Mouse (Mus musculus) heart, embryonic 15.5 days (tissue): Measurements from ENCODE around the gene Hsf4. TPM values are rescaled to one million over a fixed set of nuclear protein-coding genes. Genes with fewer than 3 reads are reported as not detected.
A peak's percentile ranks its signal among the peaks of the same experiment; 100 is the strongest.

Source experiments
- microRNA counts: library from miRNA; unstranded; fragments of <30 nt; microRNA quantifications from one replicate; lab custom pipeline; 2016
- microRNA-seq: library from miRNA; unstranded; fragments of <30 nt; microRNA quantifications from one replicate; pipeline ENCODE4, GENCODE M21; 2016
- polyA plus RNA-seq: library from polyadenylated mRNA; unstranded; fragments of >200 nt; fragmentation: Nextera tagmentation; extraction: Ambion mirVana; gene quantifications from 2 replicates; pipeline ENCODE4 v1.2.1, GENCODE M21; 2015

Hsf4 gene
- polyA plus RNA-seq, 1 experiment from 2014 or later: 0.13 TPM

MicroRNA genes within 50 kb of the gene (microRNA counts, 519-probe panel; counts per million panel counts)
- 2,436 counts per million, percentile 48 among the panel's probes with 10 or more counts for microRNA mmu-miR-328 (lab: Ali Mortazavi, UCI)

Small RNA genes lying within 50 kb of the gene (microRNA-seq; reads per million reads assigned to microRNA genes)
- gene Gm27320 (not detected), gene Mir328 (309 reads per million, percentile 66 among the genes with 10 or more reads in this experiment)

Other genes with a start within 250 kb of the Hsf4 start
- gene Ces3a, start 221.2 kb upstream of the Hsf4 start, polyA plus RNA-seq: not detected in 2 replicates
- gene Ces3b, start 186.0 kb upstream of the Hsf4 start, polyA plus RNA-seq: 0.22 and 0.23 TPM in 2 replicates
- not detected in 2 replicates for gene Ces4a, start 138.0 kb upstream of the Hsf4 start, polyA plus RNA-seq
- 39.2 and 40.1 TPM in 2 replicates for gene Cbfb, start 99.1 kb upstream of the Hsf4 start, polyA plus RNA-seq
- 17.7 and 19.6 TPM in 2 replicates for gene D230025D16Rik, start 44.7 kb upstream of the Hsf4 start, polyA plus RNA-seq
- 13.6 and 17.6 TPM in 2 replicates for gene B3gnt9, start 14.6 kb upstream of the Hsf4 start, polyA plus RNA-seq
- gene Tradd, start 5.2 kb upstream of the Hsf4 start, polyA plus RNA-seq: 17.9 and 24.0 TPM in 2 replicates
- 3.1 and 4.5 TPM in 2 replicates for gene Fbxl8, start 5.2 kb upstream of the Hsf4 start, polyA plus RNA-seq
- gene Nol3, start 6.3 kb downstream of the Hsf4 start, polyA plus RNA-seq: 3.8 and 4.7 TPM in 2 replicates
- 4.9 and 6.7 TPM in 2 replicates for gene 4931428F04Rik, start 20.1 kb downstream of the Hsf4 start, polyA plus RNA-seq
- 12.3 and 14.2 TPM in 2 replicates for gene Exoc3l, start 26.3 kb downstream of the Hsf4 start, polyA plus RNA-seq
- 38.3 and 61.5 TPM in 2 replicates for gene E2f4, start 27.9 kb downstream of the Hsf4 start, polyA plus RNA-seq
- gene Elmo3, start 35.8 kb downstream of the Hsf4 start, polyA plus RNA-seq: 2.3 and 4.6 TPM in 2 replicates
- 0.62 and 1.0 TPM in 2 replicates for gene Lrrc29, start 56.5 kb downstream of the Hsf4 start, polyA plus RNA-seq
- gene Tmem208, start 56.6 kb downstream of the Hsf4 start, polyA plus RNA-seq: 73.0 and 89.2 TPM in 2 replicates
- 1.4 and 2.3 TPM in 2 replicates for gene Fhod1, start 78.2 kb downstream of the Hsf4 start, polyA plus RNA-seq
- 0.94 and 2.0 TPM in 2 replicates for gene Slc9a5, start 79.0 kb downstream of the Hsf4 start, polyA plus RNA-seq
- 0.14 and 0.19 TPM in 2 replicates for gene Plekhg4, start 103.5 kb downstream of the Hsf4 start, polyA plus RNA-seq
- gene Kctd19, start 143.7 kb downstream of the Hsf4 start, polyA plus RNA-seq: 0.09 and 0.11 TPM in 2 replicates
- gene Lrrc36, start 143.8 kb downstream of the Hsf4 start, polyA plus RNA-seq: 0.08 and 0.19 TPM in 2 replicates
- 27.5 and 39.8 TPM in 2 replicates for gene Tppp3, start 201.7 kb downstream of the Hsf4 start, polyA plus RNA-seq
- gene Zdhhc1, start 227.1 kb downstream of the Hsf4 start, polyA plus RNA-seq: 23.2 and 30.7 TPM in 2 replicates
- 0.15 and 0.58 TPM in 2 replicates for gene Hsd11b2, start 249.0 kb downstream of the Hsf4 start, polyA plus RNA-seq